Mouse (Mus musculus): Measurements from ENCODE around the gene Car6. TPM values are rescaled to one million over a fixed set of nuclear protein-coding genes. Genes with fewer than 3 reads are reported as not detected.

The Car6 gene
- total RNA-seq, 4 experiments from 2014 or later: 0.30 to 0.70 (median 0.59) TPM; not detected in 1

Other genes with a start within 250 kb of the Car6 start
- gene Spsb1, start 246.3 kb downstream of the Car6 start, total RNA-seq (2022): 10 to 100 TPM; 17.0 to 29.8 (median 23.9) TPM
- 100 to 1,000 TPM; 122 to 173 (median 155) TPM for gene H6pd, start 192.3 kb downstream of the Car6 start, total RNA-seq (2022)
- gene Gpr157, start 114.0 kb downstream of the Car6 start, total RNA-seq (2022): 1 to 10 TPM; 1.4 to 3.3 (median 2.3) TPM
- 1 to 10 TPM in 2 of 4 experiments, under 1 TPM in 2; 0.45 to 3.3 (median 1.3) TPM for gene Slc2a5, start 82.0 kb downstream of the Car6 start, total RNA-seq (2022)
- gene Slc2a7, start 52.4 kb downstream of the Car6 start, total RNA-seq (2022): not detected
- gene Eno1, start 35.4 kb upstream of the Car6 start, total RNA-seq (2022): 100 to 1,000 TPM; 203 to 424 (median 307) TPM
- gene Rere, start 80.3 kb upstream of the Car6 start, total RNA-seq (2022): 100 to 1,000 TPM; 108 to 187 (median 139) TPM

All from adrenal gland, adult 8-10 months (tissue).